Mouse (Mus musculus): ENCODE results near the gene 1500011B03Rik. TPM values are rescaled to one million over a fixed set of nuclear protein-coding genes. Genes with fewer than 3 reads are reported as not detected.
"Not testable (repeated sequence)": the region's sequence is repeated elsewhere in the genome, so short reads cannot be mapped to it uniquely, and the experiment has no call there.

Gene 1500011B03Rik
- 100 to 1,000 TPM; 154 to 155 TPM for total RNA-seq (2021)
- long read RNA-seq, transcript 1500011B03Rik-205 (2 exons, 947 nt): minor isoform, 40 of 170 reads
- long read RNA-seq, transcript 1500011B03Rik-203 (2 exons, 1,333 nt): major isoform, 87 of 170 reads
- long read RNA-seq, transcript 1500011B03Rik-201 (2 exons, 579 nt): minor isoform, 32 of 170 reads
- long read RNA-seq, partial matches to known transcripts: 0 of 170 reads
- long read RNA-seq, other reads (novel, unspliced or antisense): 9 of 170 reads

DNA sequence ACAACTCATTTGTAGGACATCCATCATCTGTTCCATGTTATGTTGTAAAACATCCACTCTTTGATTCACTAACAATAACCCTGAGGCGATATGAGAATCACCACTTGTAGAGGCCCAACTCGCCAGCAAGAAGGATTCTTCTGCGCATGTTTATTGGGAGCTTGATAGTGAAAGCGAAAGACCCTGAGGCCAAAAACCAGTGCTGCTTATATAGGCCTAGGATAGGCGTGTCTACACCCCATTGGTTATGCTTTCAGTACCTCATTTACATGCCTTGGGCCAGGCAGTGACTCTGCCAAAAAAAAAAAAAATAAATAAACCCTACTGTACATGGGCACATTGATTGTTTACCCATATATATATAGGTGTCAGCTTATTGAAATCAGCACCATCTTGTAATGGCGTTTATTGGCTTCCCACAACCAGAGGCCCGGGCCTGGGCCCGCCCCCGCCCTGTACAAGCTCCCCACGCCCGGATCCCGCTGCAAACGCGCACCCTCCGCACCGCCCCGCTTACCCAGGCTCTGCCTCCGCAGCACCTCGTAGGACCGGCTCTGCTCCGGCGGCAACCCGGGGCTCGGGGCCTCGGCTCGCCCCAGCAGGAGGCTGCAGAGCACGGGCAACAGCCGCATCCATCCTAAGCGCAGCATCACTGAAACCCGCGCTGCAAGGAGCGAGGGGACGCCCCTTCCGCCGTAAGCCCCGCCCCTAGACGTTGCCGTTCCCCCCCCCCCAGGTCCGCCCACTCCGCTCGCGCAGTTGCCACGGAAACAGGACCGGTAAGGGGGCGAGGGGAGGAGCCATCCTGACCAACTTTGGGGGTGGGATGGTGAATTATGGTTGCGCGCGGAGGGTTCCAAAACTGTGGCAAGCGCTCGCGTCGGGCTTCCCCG lies at the start of gene 1500011B03Rik:
Gene 1500011B03Rik (minus strand): TSS at position 673 of the 893 bp plus-strand sequence.
- peak; percentile 81 to 84 for DNase-seq (ENCODE audit: low spot score in 2 of 2)

DNA sequence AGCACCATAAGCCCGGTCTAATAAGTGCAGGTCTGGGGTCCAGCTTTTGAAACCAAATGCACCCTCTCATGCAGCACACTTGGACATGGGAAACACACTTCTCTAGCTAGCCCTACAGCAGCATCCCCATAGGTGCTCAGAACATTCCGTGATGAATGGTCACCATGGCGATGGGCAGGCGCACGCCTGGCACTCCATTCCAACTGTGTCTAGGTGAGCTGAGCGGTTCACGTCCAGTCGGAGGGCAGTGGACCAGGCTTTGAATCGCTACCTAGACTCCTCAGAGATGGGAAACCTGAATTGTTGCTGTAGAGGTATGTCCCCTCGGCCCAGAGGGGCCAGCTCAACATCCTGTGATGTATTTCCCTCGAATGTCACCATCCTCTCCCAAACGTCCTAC lies 42.0 kb upstream of the 1500011B03Rik start:
- no peak for DNase-seq (ENCODE audit: low spot score in 2 of 2)

DNA sequence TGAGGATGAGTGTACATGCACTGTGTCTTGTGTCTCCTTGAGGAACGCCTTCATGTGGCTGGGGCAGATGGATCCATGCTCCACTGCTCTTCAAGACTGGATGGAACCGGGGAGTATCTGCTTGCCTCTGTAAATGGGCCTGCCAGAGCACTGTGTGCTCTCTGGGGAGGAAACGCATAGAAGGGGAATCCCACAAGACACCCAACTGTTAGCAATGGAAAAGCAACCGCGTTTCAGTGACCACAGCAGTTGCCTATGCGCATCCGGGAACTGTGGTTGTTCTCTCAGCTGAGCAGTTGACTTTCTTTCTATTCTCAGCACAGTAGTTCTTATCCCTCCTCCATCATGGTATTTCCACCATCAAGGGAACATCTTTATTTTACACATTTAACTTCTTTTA lies 41.5 kb upstream of the 1500011B03Rik start:
- no peak for DNase-seq (ENCODE audit: low spot score in 2 of 2)

DNA sequence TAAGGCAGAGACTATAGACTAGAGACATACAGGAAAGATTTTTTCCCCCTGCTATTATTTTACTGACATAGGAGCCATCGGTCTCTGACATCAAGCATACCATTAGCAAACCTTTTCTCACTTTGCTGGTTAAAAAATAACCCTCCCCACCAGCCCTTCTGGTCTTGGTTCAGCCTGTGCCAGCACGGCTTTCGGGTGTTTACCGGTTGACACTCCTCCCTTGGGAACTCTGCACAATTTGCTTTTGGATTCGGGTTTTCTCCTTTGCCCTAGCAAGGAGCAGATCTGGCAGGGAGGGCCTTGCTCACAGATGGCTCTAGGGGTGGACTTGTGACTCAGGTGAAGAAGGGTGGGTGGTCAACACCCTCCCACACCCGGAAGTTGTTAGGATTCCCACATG lies 38.5 kb upstream of the 1500011B03Rik start:
- no peak for DNase-seq (ENCODE audit: low spot score in 2 of 2)

DNA sequence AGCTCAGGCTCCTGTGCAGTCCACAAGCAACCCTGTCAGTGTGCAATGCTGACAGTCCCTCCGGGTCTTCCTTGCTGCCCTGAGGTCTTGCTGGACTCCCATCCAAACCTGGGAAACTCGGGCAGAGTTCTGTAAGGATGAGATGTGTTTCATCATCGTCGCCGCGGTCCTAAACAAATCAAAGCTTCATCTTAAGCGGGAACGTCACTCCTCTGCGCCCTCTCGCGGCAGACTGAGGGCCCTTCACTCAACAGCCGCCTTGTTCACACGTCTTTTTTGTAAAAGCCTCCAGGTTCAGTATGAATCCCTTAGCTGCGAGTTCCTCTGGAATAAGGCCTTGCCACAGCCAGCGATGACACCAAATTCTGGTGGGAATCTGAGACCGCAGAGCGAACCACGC lies 36.0 kb upstream of the 1500011B03Rik start:
- DNase-seq (ENCODE audit: low spot score in 2 of 2): peak; percentile 80 to 86

DNA sequence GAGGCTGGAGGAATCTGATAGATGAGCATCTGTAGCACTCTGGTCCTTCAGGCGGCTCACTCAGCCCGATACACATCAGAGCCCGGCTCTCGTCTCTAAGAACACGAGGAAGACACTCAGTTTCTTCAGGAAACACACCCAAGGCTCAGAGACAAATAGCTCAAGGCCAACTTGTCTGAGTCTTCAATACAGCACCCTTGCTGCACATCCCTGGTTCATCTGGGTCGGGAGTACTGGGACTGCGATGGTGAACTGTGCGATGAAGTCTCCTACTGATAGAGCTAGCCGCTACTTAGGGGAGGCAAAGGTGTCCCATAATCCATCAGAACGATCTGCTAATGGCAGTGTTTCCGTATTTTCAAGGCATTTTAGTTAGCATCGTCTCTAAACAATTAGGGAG lies 35.3 kb upstream of the 1500011B03Rik start, which contains the start of gene Gm9936:
Gene Gm9936 (minus strand): TSS at position 101 of the 400 bp plus-strand sequence.
- DNase-seq (ENCODE audit: low spot score in 2 of 2): no peak

- not testable (repeated sequence) for DNase-seq (ENCODE audit: low spot score in 2 of 2)
Observed at GRCm38 (mm10) chr5:114853364-114853763, 30.1 kb upstream of the 1500011B03Rik start, which contains the start of gene 4930519G04Rik. Gene 4930519G04Rik (plus strand): TSS chr5:114853664.

DNA sequence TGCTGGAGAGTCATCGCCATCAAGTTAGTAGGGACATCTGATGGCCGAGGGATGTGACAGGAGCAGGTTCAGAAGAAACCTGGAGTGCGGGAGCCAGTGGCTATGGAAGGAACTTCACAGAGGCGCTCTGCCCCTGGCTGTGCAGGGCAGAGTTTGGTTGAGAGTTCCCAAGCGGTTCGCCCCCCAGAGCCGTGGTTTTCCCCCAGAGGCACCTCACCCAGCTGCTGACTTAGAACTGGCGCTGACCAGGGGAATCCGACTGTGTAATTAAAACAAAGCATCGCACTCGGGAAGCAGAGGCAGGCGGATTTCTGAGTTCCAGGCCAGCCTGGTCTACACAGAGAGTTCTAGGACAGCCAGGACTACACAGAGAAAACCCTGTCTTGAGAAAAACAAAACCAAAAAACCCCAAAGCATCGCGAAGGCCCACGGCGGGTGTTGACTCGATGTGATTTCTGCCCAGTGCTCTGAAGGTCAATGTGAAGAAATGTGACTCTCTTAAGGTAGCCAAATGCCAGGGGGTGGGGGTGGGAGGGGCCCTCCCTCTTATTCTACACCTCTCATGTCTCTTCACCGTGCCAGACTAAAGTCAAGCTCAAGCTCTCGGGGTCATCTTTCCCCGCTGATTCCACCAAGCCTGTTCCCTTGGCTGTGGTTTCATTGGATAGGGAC lies 28.4 kb upstream of the 1500011B03Rik start:
- no peak for DNase-seq (ENCODE audit: low spot score in 2 of 2)

GRCm38 (mm10) chr5:114844371-114844770 lies 21.1 kb upstream of the 1500011B03Rik start:
- not testable (repeated sequence) for DNase-seq (ENCODE audit: low spot score in 2 of 2)

DNA sequence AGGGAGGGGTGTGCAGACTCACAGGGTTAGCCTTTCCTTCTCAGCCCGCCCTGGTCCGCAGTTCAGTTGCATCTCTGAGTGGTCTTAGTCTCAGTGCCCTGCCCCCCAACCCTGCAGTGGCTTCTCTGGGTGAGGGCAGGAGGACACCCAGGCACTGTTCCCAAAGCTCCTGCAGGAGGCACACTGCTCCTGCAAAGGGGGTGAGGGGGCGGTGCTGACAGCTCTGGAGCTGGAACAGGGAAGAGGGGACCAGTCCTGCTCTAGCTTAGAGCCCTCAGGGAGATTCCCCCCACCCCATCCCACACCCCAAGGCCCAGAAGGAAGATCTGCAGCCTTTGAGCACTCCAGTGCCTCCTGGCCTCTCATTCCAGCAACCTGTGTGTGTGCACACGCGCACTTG lies 19.4 kb upstream of the 1500011B03Rik start:
- DNase-seq (ENCODE audit: low spot score in 2 of 2): no peak

DNA sequence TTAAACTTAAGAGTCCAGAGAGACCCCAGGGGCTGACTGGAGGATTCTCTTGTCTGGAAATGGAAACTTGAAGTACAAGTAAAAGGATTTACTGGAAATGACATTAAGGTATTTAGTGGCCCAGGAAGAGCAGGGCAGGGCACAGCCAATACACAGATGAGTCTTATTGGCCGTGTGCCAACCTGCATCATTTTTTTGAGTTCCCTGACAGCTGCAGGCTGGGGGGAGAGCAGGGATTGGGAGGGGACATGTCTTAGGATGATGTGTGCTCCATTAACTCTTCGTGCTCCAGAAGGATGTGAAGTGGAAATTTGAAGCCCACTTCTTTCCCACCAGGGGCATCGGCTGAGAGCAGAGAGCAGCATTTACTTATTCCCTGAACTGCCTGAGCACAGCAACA lies 18.9 kb upstream of the 1500011B03Rik start:
- DNase-seq (ENCODE audit: low spot score in 2 of 2): not testable (repeated sequence)

DNA sequence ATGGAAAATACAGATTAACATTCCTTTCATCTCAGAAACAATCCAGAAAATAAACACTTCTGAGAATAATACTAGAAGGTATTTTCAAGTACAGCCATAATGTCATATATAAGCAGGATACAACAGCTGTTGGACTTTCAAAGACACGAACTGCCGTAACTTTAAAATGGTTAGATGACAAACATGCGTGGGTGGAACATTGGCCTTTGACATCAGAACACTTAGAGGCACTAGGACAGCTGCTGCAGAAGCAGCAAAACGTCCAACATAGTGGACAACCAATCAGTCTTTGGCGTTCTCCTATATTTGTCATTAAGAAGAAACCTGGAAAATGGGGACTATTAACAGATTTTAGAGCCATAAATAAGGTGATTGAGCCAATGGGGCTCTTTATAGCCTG lies 17.2 kb upstream of the 1500011B03Rik start:
- not testable (repeated sequence) for DNase-seq (ENCODE audit: low spot score in 2 of 2)

DNA sequence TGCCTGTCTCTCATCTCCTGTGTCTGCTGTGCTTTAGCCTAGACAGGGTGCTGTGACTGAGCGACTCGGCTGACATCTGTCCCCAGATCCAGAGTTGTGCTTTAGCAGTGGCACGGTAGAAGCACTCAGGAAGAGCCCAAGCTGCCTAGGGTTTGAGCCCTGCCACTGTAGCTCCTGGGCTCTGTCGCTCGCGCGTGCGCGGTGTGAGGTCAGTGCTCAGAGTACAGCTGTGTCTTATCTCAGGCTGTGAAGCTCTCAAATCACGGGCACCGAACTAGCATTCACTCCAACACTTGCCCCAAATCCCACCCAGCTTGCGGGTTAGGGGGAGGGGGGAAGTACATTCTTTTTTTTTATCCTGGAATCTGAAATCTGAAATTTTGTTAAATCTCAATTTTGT lies 13.6 kb upstream of the 1500011B03Rik start:
- DNase-seq (ENCODE audit: low spot score in 2 of 2): no peak

DNA sequence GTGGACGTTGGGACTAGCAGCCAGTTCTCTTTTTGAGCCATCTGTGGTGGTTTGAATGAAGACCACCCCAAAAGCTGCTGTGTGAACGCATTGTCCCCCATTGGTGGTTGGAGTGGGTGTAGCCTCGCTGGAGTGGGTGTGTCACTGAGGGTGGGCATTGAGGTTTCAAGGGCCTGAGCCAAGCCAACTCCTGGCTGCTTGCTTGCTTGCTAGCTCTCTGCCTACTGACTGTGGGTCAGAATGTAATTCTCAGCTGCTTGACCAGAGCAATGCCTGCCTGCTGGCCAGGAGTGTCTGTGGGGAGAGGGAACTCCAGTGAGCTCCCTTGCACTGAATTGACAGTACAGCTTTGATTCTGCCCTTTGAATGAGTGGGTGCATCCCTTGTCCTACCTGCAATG lies 6.5 kb upstream of the 1500011B03Rik start:
- no peak for DNase-seq (ENCODE audit: low spot score in 2 of 2)

- no peak for DNase-seq (ENCODE audit: low spot score in 2 of 2)
Observed at GRCm38 (mm10) chr5:114827427-114827826, 4.2 kb upstream of the 1500011B03Rik start.

DNA sequence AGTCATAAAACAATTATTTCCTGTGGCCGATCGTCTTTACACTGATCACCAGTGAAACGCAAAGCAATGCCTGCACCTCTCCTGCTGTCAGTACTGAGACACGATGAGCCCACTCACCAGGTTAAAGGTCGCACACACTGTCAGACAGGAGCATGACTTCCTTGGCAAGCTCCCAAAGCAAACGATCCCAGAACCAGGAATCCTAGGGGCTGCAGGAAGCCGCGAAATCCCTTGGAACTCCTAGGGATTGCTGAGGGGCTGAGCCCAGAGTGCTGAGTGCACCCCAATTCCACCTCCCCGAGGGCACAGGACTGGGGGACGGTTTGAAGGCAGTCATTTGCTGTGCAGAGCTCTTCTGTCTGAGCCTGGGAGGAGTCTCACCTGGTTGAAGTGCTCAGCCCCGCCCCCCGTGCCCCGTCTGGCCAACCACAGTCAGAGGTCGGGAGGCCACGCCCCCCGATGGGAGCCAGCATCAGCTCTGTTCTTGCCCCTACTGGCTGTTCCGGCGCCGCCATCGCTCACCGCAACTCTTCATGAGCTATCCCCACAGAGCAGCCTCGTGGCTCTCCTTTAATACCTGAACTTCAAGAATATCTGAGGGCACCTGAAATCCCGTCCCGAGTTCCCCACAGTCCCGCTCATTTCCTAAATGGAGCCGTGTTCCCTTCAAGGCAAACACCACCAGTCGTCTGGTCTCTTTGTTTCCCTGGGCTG lies 2.9 kb upstream of the 1500011B03Rik start:
- DNase-seq (ENCODE audit: low spot score in 2 of 2): peak in 1 of 2 experiments; percentile 57

- peak; percentile 52 to 55 for DNase-seq (ENCODE audit: low spot score in 2 of 2)
Observed at GRCm38 (mm10) chr5:114824197-114824596, 929 bp upstream of the 1500011B03Rik start.

- DNase-seq (ENCODE audit: low spot score in 2 of 2): no peak
Observed at GRCm38 (mm10) chr5:114818124-114818523, 5.1 kb downstream of the 1500011B03Rik start.

GRCm38 (mm10) chr5:114816599-114816998 lies 6.7 kb downstream of the 1500011B03Rik start:
- DNase-seq (ENCODE audit: low spot score in 2 of 2): no peak

- DNase-seq (ENCODE audit: low spot score in 2 of 2): peak; percentile 88 to 92
Observed at GRCm38 (mm10) chr5:114813525-114814181, 9.6 kb downstream of the 1500011B03Rik start.
